Mouse (Mus musculus) cerebral cortex, adult 2 months (tissue): ENCODE data around the gene Tcirg1.

Experiments used
- WGBS: fragments of 180-500 bp; shearing (Covaris S2); methylation state at CpG from one replicate; pipeline ENCODE4 v1.1.7; 2018; 5-methylcytosine and 5-hydroxymethylcytosine counted together

The Tcirg1 gene

DNA sequence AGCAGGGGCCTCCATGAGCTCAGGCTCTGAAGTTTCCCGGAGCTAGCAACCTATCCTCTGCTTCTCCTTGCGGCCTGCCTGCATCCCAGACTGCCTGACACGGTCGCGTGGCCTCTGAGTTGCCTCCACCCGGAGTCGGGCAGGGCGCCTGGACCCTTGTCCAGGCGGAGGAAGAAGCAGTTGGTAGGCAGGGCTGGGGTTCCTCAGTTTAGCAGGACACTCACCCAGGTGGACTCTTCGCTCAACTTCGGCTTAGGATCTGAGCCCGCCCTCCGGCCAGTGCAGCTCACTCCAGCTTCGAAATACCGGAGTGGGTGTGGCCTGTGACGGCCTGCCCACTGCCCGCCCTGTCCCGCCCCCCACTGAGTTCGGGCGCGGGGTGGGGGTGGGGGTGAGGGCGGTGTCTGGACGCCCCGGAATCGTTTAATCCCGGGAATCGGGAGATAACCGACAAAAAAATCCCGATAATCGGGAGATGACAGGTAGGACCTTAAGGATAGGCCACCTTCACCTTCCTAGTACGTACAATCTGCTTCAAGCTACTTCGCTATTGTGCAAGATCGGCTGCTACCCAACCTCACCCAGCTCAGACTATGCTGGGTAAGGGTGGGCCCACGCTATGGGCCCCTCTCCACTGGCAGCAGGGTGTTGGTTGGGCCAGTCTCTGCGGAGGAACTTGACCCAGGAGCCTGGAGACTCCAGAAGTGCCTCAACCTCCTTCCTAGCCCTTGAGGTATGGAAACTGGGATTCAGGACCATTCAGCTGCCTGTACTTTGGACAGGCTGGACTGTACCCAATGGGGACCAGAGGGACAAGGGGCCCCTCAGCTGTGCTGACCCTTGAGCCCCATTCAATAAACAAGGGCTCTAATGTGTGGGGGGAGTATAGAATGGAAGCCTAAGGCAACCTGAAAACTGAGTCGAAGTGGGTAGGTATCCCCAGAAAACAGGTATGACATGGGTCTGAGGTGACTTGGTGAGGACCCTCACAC lies at the start of gene Tcirg1:
Gene Tcirg1, minus strand, starts transcription at position 339 of the 992 bp plus-strand sequence.
- 6% methylated on average over 36 of the region's 36 CpGs for WGBS

DNA sequence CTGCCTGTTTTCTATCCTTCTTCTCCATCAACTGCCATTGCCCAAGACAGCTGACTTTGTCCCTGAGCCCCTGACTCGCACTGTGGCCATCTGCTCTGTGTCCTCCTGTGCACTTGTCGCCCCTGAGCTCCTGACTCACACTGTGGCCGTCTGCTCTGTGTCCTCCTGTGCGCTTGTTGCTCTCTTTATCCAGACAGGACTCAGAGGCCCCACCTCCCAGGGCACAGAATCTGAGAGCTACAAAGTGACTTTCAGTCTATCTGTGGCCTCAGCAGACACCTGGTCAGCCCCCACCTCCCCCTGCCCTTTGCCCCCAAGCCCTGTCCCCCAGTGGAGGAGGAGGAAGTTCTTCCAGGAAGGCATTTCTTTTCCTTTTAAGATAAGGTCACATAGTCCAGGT lies 48.9 kb upstream of the Tcirg1 start:
- 79% methylated on average over 4 of the region's 4 CpGs for WGBS

DNA sequence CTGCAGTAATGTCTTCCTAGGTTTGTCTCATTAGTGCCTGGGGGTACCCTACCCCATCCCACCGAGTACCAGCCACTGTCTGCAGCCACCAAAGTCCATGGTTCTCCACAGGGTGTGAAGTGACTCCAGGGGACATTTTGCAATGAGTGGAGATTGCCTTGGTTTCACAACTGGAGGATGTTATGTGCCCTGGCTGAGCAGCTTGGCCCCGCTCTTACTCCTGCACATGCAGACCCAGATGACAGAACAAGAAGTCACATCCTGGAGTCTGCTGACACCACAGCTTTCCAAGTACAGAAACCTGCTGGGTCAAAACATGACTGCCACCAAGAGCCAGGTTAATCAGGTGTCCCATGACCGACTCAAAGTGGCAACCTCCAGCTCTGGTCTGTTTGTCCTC lies 48.1 kb upstream of the Tcirg1 start:
- WGBS, result 84% methylated on average over 3 of the region's 3 CpGs

DNA sequence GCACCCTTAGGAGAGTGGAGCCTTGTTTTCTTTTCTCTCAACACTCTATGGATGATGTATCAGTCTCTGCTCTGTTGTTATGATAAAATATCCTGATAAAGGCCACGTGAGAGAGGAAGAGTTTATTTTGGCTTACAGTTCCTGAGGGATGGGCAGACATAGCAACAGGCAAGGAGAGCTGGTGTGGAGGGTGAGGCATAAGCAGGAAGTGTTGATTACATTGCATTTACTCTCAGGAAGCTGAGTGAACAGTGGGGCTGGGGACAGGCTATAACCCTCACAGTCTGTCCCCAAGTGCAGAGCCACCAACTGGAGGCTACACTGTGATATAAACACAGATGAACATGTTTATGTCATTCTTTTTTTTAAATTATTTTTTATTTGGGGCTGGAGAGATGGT lies 45.2 kb upstream of the Tcirg1 start:
- 65% methylated on average over 1 of the region's 1 CpGs for WGBS

DNA sequence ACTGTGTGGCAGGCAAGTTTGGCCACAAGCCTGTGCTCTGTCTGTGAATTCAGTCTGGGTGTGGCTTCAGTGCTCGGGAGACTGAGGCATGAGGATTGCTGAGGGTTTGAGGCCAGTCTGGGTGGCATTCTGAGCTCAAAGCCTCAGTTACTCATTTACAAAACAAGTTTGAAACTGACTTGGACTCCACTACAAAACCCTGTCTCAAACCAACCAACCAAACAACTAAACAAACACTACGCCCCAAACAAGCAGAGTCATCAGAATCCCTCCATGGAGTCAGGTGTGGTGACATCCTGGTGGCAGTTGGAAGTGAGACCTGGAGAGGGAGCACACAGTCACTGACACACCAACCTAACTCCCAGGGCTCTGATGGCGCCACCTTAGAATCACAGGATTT lies 43.4 kb upstream of the Tcirg1 start:
- 95% methylated on average over 3 of the region's 3 CpGs for WGBS

DNA sequence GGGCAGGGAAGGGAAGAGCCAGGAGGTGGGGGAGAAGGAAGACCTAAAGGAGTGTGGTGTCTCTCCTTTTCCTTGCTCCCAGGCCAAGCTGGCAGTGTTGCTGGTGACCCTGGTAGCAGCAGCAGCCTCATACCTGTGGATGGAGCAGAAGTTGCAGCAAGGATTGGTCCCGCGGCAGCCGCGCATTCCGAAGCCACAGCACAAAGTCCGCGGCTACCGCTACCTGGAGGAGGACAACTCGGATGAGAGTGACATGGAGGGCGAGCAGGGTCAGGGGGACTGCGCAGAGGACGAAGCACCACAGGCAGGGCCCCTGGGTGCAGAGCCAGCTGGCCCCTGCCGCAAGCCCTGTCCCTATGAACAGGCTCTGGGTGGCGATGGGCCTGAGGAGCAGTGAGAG lies 41.6 kb upstream of the Tcirg1 start:
- 85% methylated on average over 14 of the region's 14 CpGs for WGBS

DNA sequence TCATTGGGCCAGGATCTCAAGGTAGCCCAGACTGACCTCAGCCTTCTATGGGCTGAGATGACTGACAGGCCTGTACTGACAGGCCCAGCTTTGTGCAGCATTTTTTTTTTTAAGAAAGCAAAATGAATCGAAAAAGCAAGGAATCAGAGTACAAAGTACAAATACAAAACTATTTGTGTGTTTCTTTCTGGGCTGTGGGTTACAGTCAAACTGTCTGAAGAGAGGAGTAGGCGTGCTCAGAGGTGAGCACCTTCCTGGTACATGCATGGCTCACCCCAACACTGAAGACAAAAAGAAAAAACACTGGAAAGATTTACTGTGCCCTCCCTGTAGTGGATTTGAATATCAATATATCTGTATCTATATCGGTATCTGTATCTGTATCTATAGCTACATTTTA lies 40.9 kb upstream of the Tcirg1 start:
- 85% methylated on average over 3 of the region's 3 CpGs for WGBS

DNA sequence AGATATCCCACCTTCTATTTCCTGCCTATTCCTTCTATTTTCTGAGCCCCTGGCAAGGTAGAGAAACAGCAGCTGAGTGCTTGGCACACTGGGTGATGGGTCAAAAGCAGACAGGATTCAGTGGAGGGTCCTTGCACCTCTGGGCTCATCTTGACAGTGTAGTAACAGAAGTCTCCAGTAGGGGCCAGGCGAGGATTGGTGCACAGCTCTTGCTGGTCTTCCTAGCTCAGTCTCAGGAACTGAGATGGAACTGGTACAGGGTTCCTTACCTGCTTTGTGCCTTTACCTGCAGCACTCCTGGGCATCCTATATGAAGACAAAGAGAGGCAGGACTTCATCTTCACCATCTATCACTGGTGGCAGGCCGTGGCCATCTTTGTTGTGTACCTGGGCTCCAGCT lies 39.8 kb upstream of the Tcirg1 start:
- WGBS, result 29% methylated on average over 2 of the region's 2 CpGs

DNA sequence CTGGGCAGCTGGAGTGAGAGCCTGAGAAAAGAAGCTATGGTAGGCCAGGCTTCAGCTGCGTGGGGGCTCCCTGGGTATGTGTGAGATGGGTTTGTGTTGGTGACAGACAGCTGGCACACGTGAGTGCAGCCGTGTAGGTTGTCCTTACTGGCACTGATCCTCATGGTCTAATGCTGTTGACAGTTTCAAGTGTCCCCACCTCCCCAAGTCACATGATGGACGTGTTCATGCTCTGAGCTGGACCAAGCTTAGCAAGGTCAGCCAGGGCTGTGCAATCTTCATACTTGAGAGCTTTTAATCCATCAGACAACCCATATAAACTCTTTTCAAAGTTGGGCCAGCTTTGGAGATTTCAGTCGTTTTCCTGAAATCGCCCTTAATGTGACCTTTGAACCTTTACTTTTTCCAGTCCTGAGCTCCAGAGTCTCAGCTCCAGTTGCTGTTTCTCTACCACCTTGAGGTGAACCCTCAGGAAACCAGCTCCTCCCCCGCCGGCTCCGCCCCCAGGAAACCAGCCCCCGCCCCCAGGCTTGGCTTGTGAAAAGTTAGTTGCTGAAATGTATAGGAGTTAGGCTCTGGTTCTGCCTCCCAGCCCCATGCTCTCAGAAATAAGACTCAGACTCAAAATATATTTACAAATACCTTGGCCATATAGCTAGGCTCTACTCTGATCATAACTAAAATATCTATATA lies 39.1 kb upstream of the Tcirg1 start:
- 36% methylated on average over 10 of the region's 10 CpGs for WGBS

DNA sequence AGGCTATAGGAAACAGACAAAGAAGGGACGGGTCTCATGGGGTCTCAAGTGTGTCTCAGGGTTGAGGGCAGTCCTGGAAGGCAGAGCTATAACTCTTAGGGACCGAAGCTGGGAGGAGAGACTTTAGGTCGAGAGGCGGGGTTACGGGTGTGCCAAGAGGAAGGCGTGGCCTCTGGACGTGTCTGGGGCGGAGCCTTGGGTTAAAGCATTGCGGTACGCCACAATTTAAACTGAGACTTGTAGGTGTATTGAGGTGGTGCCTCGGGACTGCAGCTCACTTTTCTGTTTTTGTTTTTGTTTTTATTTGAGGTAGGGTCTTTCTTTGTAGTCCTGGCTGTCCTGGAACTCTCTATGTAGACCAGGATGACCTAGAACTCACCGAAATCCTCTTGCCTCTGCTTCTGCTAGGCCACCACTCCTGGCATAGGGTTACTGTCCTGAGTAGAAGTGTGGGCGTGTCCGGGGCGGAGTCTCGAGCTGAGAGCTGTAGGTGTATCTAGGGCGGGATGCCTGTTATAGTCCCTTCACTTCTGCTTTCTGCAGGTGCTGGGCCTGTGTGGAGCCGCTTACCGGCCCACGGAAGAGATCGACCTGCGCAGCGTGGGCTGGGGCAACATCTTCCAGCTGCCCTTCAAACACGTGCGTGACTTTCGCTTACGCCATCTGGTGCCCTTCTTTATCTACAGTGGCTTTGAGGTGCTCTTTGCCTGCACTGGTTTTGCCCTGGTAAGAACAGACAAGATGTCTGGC lies 36.2 kb upstream of the Tcirg1 start:
- 33% methylated on average over 27 of the region's 27 CpGs for whole genome bisulfite sequencing

DNA sequence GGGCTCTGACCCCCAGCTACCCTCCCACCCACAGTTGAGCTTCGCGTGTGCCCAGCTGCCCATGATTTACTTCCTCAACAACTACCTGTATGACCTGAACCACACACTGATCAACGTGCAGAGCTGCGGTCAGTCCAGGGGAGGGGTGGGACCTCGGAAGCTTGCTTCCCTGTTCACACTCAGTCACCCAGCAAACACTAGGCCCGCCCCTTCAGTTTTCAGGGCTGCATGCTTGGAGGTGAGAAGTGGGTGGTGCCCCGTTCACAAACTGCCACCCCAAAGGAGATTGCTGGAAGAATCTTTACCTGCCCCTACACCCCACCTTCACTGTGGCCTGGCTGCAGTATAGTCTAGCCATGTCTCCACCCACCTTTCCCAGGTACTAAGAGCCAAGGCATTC lies 35.4 kb upstream of the Tcirg1 start:
- 89% methylated on average over 7 of the region's 7 CpGs for WGBS

DNA sequence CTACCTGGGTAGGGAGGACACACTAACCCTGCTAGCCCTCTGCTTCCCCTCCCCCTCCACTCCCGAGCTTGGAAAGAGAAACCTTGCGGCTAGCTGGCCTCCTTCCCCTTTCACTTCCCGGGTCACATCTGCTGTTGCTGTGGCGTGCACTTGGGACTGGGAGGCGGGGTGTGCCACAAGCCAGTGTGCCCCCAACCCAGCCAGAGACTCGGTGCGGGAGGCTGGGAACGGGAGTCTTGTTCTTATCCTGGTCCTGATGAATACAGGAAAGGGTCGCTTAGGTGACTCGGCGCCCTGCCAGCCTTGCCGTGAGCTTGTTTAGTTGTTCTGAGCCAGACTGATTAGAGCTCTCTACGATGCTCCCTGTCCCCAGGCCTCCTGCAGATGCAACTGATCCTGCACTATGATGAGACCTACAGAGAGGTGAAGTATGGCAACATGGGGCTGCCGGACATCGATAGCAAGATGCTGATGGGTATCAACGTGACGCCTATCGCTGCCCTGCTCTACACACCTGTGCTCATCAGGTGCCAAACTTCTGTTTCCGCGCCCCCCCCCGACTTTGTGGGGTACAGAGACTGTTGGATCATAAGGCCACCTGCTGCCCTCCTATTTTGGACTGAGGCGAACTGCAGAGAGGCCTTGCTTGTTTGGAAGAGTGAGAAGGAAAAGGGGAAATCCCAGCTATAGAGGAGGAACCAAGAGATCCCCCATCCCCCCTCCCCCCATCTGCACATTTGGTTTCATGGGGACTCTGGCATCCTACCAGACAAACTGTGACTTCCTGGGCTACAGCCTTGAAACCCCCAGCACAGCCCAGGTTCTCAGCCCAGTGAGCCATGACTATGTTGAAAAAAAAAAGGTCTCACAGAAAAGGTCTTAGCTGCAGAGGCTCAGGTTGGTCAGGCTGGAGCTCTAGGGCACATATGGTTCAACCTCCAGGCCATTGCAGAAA lies 29.2 kb upstream of the Tcirg1 start:
- 12% methylated on average over 22 of the region's 22 CpGs for WGBS

DNA sequence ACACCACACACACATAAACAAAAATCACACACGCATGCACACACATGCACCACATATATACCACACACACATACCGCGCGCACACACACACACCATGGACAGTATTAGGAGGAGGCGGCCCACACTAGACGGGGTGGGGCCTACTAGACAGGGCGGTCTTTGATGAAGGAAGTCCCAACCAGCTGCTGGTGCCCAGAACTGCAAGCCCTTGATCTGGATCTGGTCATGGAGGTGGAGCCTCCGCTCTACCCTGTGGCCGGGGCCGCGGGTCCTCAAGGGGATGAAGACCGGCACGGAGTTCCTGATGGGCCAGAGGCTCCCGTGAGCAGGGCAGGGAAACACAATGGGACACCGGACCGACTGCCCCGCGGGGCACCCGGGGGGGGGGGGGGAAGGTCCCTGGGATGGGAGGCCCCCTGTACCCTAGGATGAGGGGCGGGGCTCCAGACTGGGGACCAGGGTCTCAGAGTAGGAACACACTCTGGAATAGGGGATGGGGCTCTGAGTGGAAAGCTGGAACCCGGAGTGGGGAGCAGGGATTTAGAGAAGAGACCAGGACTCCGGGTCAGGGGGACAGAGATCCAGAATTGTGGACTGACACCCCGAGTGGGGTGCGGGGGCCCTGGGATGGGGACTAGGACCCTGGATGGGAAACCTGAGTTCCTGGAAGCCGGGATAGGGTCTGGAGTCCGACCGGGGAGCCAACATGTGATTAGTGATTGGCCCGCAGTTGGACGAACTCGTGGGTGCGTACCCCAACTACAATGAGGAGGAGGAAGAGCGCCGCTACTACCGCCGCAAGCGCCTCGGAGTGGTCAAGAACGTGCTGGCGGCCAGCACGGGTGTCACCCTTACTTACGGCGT lies 28.3 kb upstream of the Tcirg1 start, which contains the start of gene Unc93b1:
Gene Unc93b1, plus strand, starts transcription at position 155 of the 864 bp plus-strand sequence.
- 12% methylated on average over 42 of the region's 42 CpGs for WGBS

DNA sequence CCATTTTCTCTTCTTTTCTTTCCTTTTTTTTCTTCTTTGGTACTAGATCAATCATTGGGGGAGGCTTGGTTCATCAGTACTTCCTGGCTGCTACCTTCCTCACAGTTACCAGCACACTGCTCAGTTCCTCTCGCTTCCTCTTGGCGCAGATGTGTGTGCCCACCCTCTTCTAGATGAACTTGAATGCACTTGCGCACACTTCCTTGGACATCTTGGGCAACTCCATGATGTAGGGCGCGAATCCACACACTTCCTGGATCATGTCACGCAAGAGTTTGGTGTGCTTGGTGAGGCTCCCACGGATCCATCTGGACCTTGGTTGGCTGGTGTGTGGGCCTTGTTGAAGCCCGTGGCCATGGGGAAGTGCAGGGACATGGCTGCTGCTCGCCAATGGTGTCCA lies 24.8 kb upstream of the Tcirg1 start:
- 86% methylated on average over 9 of the region's 9 CpGs for WGBS

DNA sequence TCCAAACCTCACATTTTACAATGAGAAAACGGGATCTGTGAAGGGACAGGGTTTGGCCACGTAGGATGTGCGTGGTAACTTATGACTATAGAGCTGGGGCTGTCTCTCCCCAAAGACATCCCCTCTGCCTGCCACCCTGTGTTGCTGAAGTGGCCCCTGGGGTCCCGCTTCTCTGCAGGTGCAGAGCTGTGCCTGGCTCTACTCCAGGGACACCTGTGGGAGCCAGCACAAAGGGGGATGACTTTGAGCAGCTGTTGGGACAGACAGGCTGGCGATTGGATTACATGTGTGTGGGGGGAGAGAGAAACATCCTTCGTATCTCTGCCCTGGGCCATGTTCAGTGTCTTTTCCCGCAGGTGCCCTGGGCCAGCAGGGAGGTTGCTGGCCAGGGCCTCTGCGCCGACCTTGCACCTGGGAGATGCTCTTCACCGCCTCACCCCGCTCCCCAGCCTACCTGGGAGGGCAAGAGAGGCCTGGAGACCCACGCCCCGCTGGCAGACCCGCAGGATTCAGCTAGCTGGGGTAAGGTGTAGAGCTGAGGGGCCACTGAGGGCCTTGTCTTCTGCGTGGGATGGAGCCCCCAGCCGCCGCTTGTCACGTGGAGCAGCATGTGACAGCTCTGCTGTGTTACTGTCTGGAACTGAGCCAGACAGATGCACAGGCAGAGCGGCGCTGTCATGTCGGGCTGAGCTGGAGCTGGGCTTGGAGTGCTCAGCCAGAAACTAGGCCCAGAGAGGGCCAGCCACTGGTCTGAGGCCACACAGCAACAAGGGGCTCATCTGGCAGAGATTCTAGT lies 23.5 kb upstream of the Tcirg1 start:
- WGBS, result 70% methylated on average over 21 of the region's 21 CpGs

DNA sequence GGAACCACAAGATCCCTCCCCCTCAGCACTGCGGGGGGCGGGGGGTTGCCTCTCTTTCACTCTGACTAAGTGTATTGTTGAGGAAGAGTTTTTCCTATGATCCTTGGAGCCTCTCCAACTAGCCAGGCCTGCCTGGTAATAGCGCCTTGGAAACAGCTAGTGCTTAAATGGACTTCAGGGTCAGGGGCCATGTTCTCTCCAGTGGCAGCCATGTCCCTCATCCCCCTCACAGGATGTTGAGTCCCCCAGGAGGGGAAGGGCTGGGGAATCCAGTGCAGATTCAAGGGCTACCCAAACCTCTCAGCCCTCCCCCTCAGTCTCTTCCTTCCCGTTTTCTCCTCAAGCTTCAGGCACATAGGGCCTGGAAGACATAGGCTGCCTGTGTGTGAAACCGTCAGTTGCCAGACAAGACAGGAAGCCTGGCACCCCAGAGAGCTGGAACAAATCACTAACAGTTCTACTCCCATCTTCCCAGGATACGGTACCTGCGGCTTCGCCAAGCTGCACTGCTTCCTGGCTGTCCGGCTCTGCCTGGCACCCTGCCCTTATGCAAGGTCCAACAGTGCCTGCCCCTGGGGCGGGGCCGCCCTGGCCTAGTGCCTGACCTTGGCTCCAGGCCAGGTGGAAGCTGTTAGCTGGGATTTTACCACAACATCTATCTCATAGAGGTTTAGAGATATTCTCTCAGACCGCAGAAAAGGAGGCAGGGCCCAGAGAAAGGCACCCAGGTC lies 22.4 kb upstream of the Tcirg1 start, which contains the start of gene Aldh3b1:
Gene Aldh3b1, minus strand, starts transcription at position 598 of the 731 bp plus-strand sequence.
- WGBS, result 30% methylated on average over 12 of the region's 12 CpGs

DNA sequence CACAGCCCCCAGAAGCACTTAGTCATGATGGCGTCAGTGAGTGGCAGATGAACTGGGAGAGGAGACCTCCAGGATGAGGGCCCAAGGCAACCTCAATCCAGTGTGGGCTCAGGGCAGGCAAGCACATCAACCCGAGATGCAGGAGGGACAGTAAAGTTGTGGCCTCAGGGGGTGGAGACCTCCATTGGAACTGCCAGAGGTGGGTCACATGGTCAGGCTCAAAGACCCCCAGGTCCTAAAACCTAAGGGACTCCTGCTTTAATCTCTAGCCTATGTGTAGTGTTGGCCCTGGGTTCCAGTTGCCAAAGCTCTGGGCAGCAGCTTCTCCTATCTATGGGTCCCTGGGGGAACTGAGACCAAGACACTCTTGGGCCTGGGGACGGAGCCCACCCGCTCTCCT lies 21.8 kb upstream of the Tcirg1 start:
- WGBS, result 63% methylated on average over 4 of the region's 4 CpGs

DNA sequence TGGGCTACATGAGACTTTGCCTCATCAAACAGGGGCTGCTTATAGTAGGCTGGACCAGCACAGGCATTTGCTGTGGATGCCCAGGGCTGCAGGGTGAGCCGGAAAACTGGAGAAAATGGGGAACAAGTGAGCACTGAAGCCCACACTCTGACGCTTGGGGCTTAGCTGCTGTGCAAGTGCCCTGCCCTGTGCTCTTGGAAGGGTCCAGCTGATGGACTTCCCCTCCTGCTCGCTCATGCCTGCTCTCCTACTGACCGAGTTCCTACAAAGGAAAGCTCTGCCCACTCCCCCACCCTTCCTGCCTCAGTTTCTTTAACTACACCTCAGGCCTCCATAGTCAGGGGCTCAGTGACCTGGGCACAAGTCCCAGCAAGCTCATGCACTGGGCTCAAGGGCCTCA lies 21.1 kb upstream of the Tcirg1 start:
- 89% methylated on average over 4 of the region's 4 CpGs for WGBS
